Mouse (Mus musculus) stomach, postnatal 0 days (tissue): ENCODE results near the gene Defb20.

ENCODE experiments used
- CTCF ChIP-seq: IDR thresholded peaks from 2 replicates; pipeline ENCODE4 v1.5.1; 2016; ENCODE audit warnings: antibody characterized with exemption, low read depth, mild to moderate bottlenecking, moderate library complexity
- EP300 ChIP-seq: optimal IDR thresholded peaks from 2 replicates; pipeline ENCODE3; 2016; ENCODE audit warnings: antibody characterized with exemption

- no peak for TF ChIP-seq EP300
- no peak for TF ChIP-seq CTCF
Measured at GRCm38 (mm10) chr2:152511592-152511991, 34.7 kb downstream of the Defb20 start, which contains the start of gene Defb26.
